Mouse (Mus musculus): ENCODE measurements at regions not wholly inside any gene's neighbourhood (a gene's known extent, or its start where the extent isn't known, plus 50 kb on each side); places are given as distances from the start of the nearest gene placed in this dataset.

DNA sequence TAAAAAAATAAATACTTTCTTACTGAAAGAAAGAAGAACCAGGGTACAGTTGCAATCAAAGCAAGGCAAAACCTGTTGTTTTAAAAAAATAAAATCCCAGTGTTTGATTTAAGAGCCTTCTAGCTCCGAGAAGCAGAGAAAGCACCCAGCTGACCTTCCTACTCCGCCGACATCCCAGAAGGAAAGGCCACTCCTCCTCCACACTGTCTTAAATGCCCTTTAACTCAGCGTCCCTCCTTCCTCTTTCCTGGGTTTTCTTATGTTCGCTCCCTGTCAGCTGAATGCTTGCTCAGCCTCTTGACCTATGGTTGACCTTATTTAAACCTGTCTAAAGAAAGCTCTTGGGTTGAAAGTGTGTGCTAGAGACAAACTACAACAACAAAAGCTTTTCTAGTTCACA, 79.1 kb downstream of the Sptssa start:
- intact Hi-C loops (cut with DNase I): no loop called here

DNA sequence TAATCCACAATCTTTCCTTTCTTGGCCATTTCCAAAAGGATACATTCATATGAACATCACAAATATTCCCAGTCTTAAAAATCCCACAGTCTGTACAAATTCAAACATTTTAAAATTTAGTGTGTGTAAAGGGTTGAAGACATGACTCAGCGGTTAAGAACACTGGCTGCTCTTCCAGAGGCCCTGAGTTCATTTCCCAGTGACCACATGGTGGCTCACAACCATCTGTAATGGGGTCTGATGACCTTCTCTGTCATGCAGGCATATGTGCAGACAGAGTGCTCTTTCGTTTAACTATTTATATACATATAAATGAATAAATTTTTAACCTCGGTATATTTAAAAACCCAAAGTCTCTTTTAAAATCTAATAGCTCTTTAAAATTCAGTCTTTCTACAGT, 79.6 kb downstream of the Sptssa start:
- intact Hi-C loops (cut with DNase I): no loop called here
- DNase-seq: no peak

More for the DNA sequence above, 79.1 kb downstream of the Sptssa start:
- DNase-seq: no peak

GRCm38 (mm10) chr12:54572866-54573265, 83.5 kb downstream of the Sptssa start:
- intact Hi-C loops (cut with DNase I): no loop called here
- no peak for DNase-seq

GRCm38 (mm10) chr12:54568078-54568931, 88.1 kb downstream of the Sptssa start:
- no peak for DNase-seq
- intact Hi-C loops (cut with DNase I): no loop called here

DNA sequence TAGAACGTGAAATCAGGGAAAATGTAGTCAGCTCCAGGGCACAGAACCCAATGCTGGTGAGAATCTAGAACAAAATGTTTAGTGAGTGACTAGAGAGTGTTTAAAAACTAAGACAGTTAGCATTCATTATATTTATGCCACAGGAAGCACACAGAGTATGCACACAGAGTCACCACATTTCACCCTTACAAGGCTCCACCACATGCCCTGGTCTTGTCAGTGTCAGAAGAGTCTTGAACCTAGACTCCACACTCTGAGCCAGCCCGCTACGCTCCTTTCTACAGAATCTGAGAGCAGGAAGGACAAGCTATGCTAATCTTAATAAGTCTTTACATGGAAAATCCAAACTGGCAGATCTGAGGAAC, 89.0 kb downstream of the Sptssa start:
- no peak for DNase-seq
- intact Hi-C loops (cut with DNase I): no loop called here

GRCm38 (mm10) chr12:54566532-54567425, 89.6 kb downstream of the Sptssa start:
- no peak for DNase-seq
- intact Hi-C loops (cut with DNase I): no loop called here

GRCm38 (mm10) chr12:54561981-54562380, 94.4 kb downstream of the Sptssa start:
- intact Hi-C loops (cut with DNase I): no loop called here
- DNase-seq: no peak

- intact Hi-C loops (cut with DNase I): loop anchor here (5.0 kb wide), 1 partner anchor 1646 kb away; no protein-coding TSS in a partner anchor
- DNase-seq: no peak
These were observed 98.3 kb downstream of the Sptssa start for GRCm38 (mm10) chr12:54558106-54558505.

DNA sequence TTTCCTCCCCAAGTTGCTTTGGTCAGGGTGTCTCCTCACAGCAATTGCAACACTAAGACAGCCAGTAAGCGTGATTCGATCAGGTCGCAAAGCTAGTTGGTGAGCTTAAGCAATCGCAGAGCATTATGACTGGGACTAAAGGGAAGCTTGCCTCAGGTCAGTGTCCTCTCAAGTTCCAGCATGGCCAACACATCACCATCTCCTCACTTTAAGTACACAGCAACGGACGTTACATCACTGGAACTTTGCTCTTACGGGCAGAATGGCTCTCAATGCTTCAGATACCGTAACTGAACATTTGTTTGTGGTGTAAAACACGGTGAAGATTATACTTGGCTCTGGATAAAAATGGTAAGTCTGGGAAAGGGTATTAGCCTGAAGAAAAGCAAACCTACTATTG, 106.7 kb downstream of the Sptssa start:
- DNase-seq: no peak
- intact Hi-C loops (cut with DNase I): loop anchor here (5.0 kb wide), 2 partner anchors 197 to 382 kb away; no protein-coding TSS in a partner anchor

- DNase-seq: peak; percentile 60 to 69
- intact Hi-C loops (cut with DNase I): loop anchor here (1.0 to 5.0 kb wide), 4 partner anchors 56 to 447 kb away; no protein-coding TSS in a partner anchor
These were observed 110.4 kb downstream of the Sptssa start for GRCm38 (mm10) chr12:54545821-54546608.

- no peak for DNase-seq
- intact Hi-C loops (cut with DNase I): no loop called here
These were observed 118.1 kb downstream of the Sptssa start for GRCm38 (mm10) chr12:54538320-54538705.

DNA sequence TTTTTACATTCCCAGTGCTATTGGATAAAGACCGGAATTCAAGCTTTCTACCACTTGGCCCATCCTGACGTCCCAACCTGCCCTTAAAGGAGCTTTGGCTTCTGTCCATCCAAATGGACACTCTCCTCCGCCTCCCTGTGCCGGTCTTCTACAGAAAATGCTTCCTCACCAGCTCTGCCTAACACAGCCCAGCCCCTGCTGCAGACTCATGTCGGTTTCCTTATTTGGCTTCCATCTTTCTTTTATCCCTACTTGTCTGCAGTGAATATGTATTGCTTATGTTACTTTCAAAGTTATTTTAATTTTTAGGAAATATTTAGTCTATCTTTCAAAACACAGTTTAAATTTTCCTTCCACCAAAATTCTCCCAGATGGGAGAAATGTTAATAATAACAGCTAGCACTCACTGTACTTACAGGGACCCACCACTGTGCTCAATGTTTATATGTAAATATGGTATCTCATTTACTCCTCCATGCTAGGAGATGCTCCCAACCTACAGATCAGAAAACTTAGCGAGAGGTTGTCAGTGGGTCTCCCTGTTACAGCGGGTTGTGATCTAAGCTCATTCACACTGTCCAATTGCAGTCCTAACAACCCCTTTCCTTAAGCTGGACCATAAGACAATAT, 118.6 kb downstream of the Sptssa start:
- intact Hi-C loops (cut with DNase I): no loop called here
- DNase-seq: no peak

DNA sequence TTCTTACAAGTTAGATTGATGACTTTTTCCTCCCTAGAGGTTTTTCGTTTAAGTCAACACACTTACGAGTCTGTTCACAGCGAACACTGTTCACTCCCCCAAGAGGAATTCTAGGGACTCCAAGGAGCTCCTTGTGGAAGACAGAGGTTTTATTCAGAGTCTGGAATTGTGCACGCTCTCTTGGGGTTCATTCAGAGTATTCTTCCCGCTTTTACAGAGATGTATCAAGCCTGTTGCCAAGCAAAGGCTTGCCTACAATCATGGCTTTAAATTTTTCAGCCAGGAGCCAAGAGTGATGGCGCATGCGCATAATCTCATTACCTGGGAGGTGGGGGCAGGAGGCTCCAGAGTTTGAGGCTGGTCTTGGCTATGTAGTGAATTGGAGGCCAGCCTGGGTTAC, 119.4 kb downstream of the Sptssa start:
- no peak for DNase-seq
- intact Hi-C loops (cut with DNase I): no loop called here

DNA sequence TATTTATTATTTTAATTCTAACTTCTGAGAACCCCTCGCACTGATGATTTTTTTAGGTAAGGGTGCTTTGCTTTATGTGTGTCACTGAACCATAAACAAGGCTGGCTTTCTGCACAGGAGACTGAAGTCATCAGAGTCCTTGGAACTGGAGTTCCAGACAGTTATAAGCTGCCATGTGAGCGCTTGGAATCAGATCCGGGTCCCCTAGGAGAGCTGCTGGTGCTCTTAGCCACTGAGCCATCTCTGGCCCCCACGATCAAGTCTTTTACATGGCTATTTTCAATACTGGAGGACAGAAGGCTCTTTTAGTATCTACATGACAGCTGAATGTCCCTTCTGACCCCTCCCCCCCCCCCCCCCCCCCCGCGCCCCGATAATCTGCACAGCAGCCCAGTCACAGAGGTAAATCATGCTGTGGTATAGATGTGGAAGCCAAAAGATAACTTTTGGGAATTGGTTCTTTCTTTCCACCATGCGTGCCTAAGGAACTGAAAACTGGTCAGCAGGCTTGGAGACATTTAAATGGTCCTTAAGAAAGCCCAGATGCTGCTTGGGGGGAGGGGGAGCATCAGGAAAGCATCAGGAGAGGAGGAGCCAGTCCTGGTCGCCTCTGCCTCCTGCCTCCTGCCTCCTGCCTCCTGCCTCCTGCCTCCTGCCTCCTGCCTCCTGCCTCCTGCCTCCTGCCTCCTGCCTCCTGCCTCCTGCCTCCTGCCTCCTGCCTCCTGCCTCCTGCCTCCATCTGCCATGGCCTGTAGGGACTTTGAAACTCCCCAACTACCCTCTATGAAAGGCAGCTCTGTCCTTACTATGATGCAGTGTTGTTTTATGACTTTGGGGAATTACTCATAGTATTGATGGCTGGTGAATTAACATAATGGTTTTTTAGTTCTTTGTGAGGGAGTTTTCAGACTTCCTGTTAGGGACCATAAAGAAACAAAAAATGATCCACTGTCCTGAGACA, 120.5 kb downstream of the Sptssa start:
- no peak for DNase-seq
- intact Hi-C loops (cut with DNase I): no loop called here

GRCm38 (mm10) chr12:54534910-54535309, 121.5 kb downstream of the Sptssa start:
- no peak for DNase-seq
- intact Hi-C loops (cut with DNase I): no loop called here

DNA sequence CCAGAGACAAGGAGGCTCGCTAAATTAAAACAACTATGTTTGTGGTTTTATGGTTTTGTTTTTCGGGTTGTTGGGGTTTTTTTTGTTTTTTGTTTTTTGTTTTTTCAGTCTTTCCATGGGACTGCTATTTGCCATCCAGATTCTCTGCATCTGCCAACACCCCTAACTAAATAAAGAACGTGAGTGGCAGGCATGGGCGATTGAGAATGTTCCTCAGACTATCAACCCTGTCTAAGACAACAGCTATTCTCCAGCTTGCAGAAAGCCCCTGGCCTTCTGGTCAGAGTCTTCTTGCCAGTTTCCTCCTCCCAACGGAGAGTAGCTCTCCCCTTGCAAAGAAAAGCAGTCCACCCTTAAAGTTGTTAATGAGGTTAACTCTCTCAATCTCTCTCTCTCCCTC, 123.2 kb downstream of the Sptssa start:
- intact Hi-C loops (cut with DNase I): no loop called here
- no peak for DNase-seq

- DNase-seq: no peak
- intact Hi-C loops (cut with DNase I): no loop called here
These were observed 124.3 kb downstream of the Sptssa start for GRCm38 (mm10) chr12:54532062-54532461.

- DNase-seq: no peak
- intact Hi-C loops (cut with DNase I): no loop called here
These were observed 128.3 kb downstream of the Sptssa start for GRCm38 (mm10) chr12:54528046-54528445.

DNA sequence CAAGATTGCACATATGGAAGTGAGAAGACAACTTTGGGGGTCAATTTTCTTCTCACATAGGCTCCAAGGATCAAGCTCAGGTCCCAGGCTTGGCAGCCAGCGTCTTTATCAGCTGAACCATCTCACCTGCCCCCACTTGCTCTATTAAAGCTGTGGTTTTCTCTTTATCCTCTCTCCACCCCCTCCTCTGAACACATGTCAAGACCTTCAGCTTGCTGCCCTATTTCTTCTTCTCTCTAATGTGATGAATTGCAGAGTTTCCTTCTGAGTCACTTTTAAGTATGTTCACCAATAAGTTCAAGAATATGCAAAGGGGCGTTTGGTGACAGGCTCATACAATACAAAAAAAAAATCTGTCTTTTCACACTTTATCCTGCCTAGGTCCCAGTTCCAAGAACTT, 128.8 kb downstream of the Sptssa start:
- intact Hi-C loops (cut with DNase I): no loop called here
- no peak for DNase-seq

All from heart, postnatal 36 days (tissue).